Mouse (Mus musculus): ENCODE data around the gene Gabrb2. TPM values are rescaled to one million over a fixed set of nuclear protein-coding genes. Genes with fewer than 3 reads are reported as not detected.

The Gabrb2 gene
- total and polyA plus RNA-seq, 3 experiments = not detected

GRCm38 (mm10) chr11:42609128-42609763 is 189.7 kb downstream of the Gabrb2 start:
- TF ChIP-seq MYC (IDR thresholded peaks at IDR 0.05; ENCODE audit: low read depth, low read length) (no peak), NELFE (IDR thresholded peaks at IDR 0.05; ENCODE audit: low read depth, low read length) (no peak), TCF12 (IDR thresholded peaks at IDR 0.05; ENCODE audit: low read depth, low read length) (no peak), HCFC1 (IDR thresholded peaks at IDR 0.05; ENCODE audit: low read depth, low read length) (no peak), ZC3H11A (IDR thresholded peaks at IDR 0.05; ENCODE audit: low read depth, low read length) (no peak), CHD2 (IDR thresholded peaks at IDR 0.05; ENCODE audit: low read length) (no peak), USF2 (conservative IDR thresholded peaks at IDR 0.05; ENCODE audit: low read depth, low read length) (no peak), SIN3A (IDR thresholded peaks at IDR 0.05; ENCODE audit: low read length) (no peak), ZKSCAN1 (IDR thresholded peaks at IDR 0.05; ENCODE audit: borderline replicate concordance, low read depth, low read length) (no peak), MAFK (IDR thresholded peaks at IDR 0.05; ENCODE audit: insufficient replicate concordance, low read length) (no peak), MAZ (IDR thresholded peaks at IDR 0.05; ENCODE audit: low read depth, low read length) (no peak), TBP (conservative IDR thresholded peaks at IDR 0.05; ENCODE audit: low read depth, low read length) (no peak), EP300 (IDR thresholded peaks at IDR 0.05; ENCODE audit: low read length) (no peak), GABPA (IDR thresholded peaks at IDR 0.05; ENCODE audit: insufficient replicate concordance, low read depth, low read length) (no peak), UBTF (IDR thresholded peaks at IDR 0.05; ENCODE audit: low read depth, low read length) (no peak), ZMIZ1 (IDR thresholded peaks at IDR 0.05; ENCODE audit: low read depth, low read length) (no peak), POLR2A (IDR thresholded peaks at IDR 0.05; ENCODE audit: low read depth, low read length) (no peak), MAX (IDR thresholded peaks at IDR 0.05; ENCODE audit: low read length) (no peak)
- Histone ChIP-seq H3K4me3 (replicated peaks in 1 of 3; ENCODE audit: low read depth in 2 of 3, low read length in 2 of 3, poor library complexity in 1 of 3) (no peak overlapping the region), H3K4me2 (ENCODE audit: insufficient read depth, low read depth, poor library complexity, severe bottlenecking) (no peak overlapping the region), H3K79me2 (replicated peaks; ENCODE audit: control insufficient read depth, extremely low read depth, insufficient read depth, poor library complexity, severe bottlenecking) (no peaks in the 10 kb centered on the region), H3K9me3 (replicated peaks; ENCODE audit: low read length) (no peaks in the 10 kb centered on the region), H3K9ac (ENCODE audit: insufficient read depth, low read depth) (no peak overlapping the region), H3K4me1 (ENCODE audit: control insufficient read depth in 1 of 2, insufficient read depth in 2 of 2) (peaks cover 0 to 6% of the 10 kb centered on the region in 2 experiments; a peak in 2 of 4 replicates), H3K36me3 (replicated peaks in 1 of 2; ENCODE audit: control insufficient read depth in 1 of 2, insufficient read depth in 1 of 2, low read length in 1 of 2) (no peaks in the 10 kb centered on the region), H3K27me3 (replicated peaks) (no peaks in the 10 kb centered on the region), H3K27ac (ENCODE audit: insufficient read depth, low read depth) (no peak overlapping the region)
- in situ Hi-C loops (cut with MboI; ENCODE audit: low pct_ligation_motif_present, low pct_unique_long_range_greater_than_20kb, low sequenced_read_pairs) (no loop called here), dilution Hi-C loops (cut with MboI; ENCODE audit: extremely low pct_ligation_motif_present, extremely low pct_unique_long_range_greater_than_20kb, low sequenced_read_pairs) (no loop called here)
- no peak for DNase-seq (ENCODE audit: extremely low read depth)

- in situ Hi-C loops (cut with MboI; ENCODE audit: low pct_ligation_motif_present, low pct_unique_long_range_greater_than_20kb, low sequenced_read_pairs) = no loop called here
- no peak overlapping the region for H3K9ac ChIP-seq (ENCODE audit: insufficient read depth, low read depth)
Measured at GRCm38 (mm10) chr11:42618195-42618594, 198.6 kb downstream of the Gabrb2 start.

More at GRCm38 (mm10) chr11:42618195-42618594, 198.6 kb downstream of the Gabrb2 start:
- Histone ChIP-seq H3K79me2 (replicated peaks; ENCODE audit: control insufficient read depth, extremely low read depth, insufficient read depth, poor library complexity, severe bottlenecking) (no peaks in the 10 kb centered on the region), H3K4me1 (ENCODE audit: control insufficient read depth in 1 of 2, insufficient read depth in 2 of 2) (peaks cover 0 to 31% of the 10 kb centered on the region in 2 experiments; a peak in 2 of 4 replicates), H3K4me2 (ENCODE audit: insufficient read depth, low read depth, poor library complexity, severe bottlenecking) (no peak overlapping the region), H3K36me3 (replicated peaks in 1 of 2; ENCODE audit: control insufficient read depth in 1 of 2, insufficient read depth in 1 of 2, low read length in 1 of 2) (no peaks in the 10 kb centered on the region), H3K27me3 (replicated peaks) (no peaks in the 10 kb centered on the region), H3K27ac (ENCODE audit: insufficient read depth, low read depth) (no peak overlapping the region), H3K9me3 (replicated peaks; ENCODE audit: low read length) (no peaks in the 10 kb centered on the region), H3K4me3 (replicated peaks in 1 of 3; ENCODE audit: low read depth in 2 of 3, low read length in 2 of 3, poor library complexity in 1 of 3) (no peak overlapping the region)
- TF ChIP-seq CHD2 (IDR thresholded peaks at IDR 0.05; ENCODE audit: low read length) (no peak), USF2 (conservative IDR thresholded peaks at IDR 0.05; ENCODE audit: low read depth, low read length) (no peak), UBTF (IDR thresholded peaks at IDR 0.05; ENCODE audit: low read depth, low read length) (no peak), BHLHE40 (IDR thresholded peaks at IDR 0.05; ENCODE audit: low read depth, low read length) (no peak), MXI1 (IDR thresholded peaks at IDR 0.05; ENCODE audit: low read depth, low read length) (no peak), USF1 (IDR thresholded peaks at IDR 0.05; ENCODE audit: low read depth, low read length) (no peak), ZMIZ1 (IDR thresholded peaks at IDR 0.05; ENCODE audit: low read depth, low read length) (no peak), ELF1 (IDR thresholded peaks at IDR 0.05; ENCODE audit: low read depth, low read length) (no peak), CTCF (conservative IDR thresholded peaks at IDR 0.05 in 1 of 2, IDR thresholded peaks at IDR 0.05 in 1 of 2; ENCODE audit: low read depth in 2 of 2, low read length in 2 of 2) (no peak), EP300 (IDR thresholded peaks at IDR 0.05; ENCODE audit: low read length) (no peak), POLR2A (IDR thresholded peaks at IDR 0.05; ENCODE audit: low read depth, low read length) (no peak)
- dilution Hi-C loops (cut with MboI; ENCODE audit: extremely low pct_ligation_motif_present, extremely low pct_unique_long_range_greater_than_20kb, low sequenced_read_pairs) = no loop called here
- no peak for DNase-seq (ENCODE audit: extremely low read depth)
